Mouse (Mus musculus) erythroid progenitor cell, adult 5-6 weeks (primary cell): ENCODE results near the gene Ppfia4. TPM values are rescaled to one million over a fixed set of nuclear protein-coding genes. Genes with fewer than 3 reads are reported as not detected.

Source experiments
- ATAC-seq: replicated peaks from 2 replicates; pipeline ENCODE4 v1.8.0; 2016; ENCODE audit warnings: moderate number of reproducible peaks, mild to moderate bottlenecking, moderate TSS enrichment, inconsistent platforms; ENCODE audit not compliant: poor library complexity, low FRiP score, severe bottlenecking
- total RNA-seq, 2 experiments: library from RNA; stranded (forward) in 1 of 2; stranded (reverse) in 1 of 2; fragments of 150-400 nt in 1 of 2; fragments of 186-747, 209-891 nt in 1 of 2; gene quantifications; 2 replicates each; pipeline versions ENCODE4 v1.2.3 to v1.2.4; 2015 to 2017; ENCODE audit warnings: low replicate concordance in 2 of 2

Ppfia4 gene
- total RNA-seq, 2 experiments from 2014 or later = 0.42 TPM; not detected in 1

DNA sequence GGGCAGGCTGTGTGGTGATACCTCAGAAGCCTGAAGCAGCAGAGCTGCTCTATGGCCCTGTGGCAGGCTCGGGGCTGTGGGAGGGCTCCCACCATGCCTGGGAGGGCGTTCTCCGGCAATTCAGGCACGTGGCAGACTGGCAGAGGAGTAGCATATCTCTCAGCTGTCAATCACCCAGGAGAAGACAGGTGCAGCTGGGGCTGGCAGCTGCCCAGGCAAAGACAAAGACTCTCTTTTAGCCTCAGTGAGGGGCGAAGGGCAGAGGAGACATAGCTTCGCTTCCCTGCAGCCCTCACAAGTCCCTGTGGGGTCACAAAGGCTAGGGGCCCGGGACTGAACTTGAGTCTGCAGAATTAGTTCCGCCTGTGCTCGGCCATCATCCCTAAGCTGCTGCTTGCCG lies 25.3 kb downstream of the Ppfia4 start:
- no peak for ATAC-seq

DNA sequence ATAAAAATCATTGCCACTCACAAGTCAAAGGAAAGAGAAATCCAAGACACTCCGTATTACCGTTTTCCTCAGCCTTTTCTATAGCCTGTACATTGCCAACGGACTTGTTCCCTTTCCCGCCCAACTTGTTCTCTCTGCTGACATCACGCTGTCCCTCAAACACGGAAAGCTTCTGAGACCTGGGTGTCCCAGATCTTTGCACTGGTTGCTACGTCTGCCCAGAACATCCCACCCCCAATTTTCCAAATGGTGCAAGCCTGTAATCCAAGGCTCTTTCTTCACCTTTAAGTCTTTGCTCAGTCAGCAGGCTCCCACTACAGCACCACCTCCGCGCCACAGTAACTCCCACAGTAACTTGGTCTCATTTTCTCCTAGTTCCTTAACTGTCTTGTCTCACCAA lies 27.8 kb downstream of the Ppfia4 start:
- ATAC-seq = no peak

DNA sequence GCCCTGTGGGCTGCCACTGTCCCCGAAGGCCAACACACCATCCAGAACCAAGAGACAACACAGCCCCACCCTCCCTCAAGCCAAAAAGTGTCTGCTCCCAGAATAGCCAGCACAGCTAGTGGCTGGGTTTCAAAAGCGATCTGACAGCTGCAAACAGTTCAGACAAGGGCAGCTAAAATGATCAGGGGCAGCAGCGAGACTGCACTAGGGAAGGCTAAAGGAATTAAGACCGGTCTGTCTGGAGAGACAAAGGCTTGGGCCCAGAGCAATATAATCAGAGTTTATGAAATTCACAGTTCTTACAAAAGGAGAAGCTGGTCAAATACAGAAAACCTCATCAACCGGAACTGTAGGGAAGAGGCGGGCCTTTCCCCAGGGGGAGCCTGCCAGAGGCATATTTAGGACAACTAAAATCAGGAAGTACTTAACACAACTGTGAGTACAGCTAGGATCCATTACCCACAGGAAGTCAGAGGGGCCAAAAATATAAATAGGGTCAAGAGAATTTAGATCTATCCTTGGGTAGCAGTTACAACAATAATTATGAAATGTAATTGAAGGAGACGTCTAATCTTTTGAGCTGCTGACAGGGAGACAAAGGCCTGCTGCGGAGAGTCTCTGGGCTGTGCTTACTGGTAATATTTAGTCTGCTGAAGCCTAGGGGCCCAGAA lies 30.0 kb downstream of the Ppfia4 start:
- ATAC-seq = no peak

DNA sequence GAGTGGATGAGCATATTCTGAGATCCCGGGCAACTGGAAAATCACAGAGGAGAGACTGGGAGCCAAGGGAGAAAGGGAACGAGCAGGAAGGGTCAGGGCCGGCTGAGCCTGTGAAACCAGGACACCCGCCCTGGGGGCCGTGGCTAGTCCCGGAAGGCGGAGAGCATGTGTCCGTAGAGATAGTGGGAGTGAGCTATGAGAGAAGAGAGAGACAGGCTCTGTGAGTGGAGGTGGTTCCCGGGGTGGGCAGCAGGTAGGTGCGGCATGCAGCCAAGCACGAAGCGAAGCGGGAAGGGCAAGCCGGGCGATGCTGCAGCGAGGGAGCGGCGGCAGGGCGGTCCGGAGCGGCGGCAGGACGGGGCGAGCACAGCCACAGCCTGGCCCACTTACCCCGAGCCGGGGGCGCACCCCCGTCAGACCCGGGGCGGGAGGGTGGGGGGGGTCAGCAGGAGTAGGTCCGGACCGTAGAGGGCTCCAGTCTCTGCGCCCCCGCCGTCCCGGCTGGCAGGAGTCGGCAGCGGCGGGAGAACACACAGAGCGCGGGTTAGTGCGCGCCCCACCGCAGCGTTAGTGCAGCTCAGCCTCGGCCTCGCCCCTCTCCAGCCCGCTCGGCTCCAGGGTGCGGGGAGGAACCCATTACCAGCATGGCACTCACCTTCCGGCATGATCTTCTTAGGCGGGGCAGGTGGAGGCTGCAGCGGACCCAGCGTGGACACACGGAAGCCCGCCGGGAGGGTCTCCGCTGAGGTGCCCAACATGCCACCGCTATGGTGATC lies 33.9 kb downstream of the Ppfia4 start:
- ATAC-seq = no peak

DNA sequence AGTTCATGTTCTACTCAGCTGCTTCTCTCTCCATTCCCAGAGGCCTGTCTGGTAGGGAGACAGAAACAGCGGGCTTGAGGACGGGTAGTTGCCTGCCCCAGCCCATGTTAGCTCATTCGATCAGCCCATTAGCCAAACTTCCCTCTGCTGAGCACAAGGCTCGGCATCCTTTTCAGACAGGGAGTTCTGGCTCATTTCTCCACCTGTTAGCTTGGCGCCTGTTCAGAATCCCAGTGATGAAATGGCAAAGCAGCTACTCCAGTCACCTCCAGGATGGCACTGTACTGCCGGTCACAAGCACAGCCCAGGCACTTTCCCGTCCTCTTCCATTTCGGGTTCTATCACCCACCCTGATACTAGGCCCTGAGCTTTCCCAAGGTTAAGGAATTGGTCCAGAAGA lies 35.5 kb downstream of the Ppfia4 start:
- ATAC-seq = no peak

DNA sequence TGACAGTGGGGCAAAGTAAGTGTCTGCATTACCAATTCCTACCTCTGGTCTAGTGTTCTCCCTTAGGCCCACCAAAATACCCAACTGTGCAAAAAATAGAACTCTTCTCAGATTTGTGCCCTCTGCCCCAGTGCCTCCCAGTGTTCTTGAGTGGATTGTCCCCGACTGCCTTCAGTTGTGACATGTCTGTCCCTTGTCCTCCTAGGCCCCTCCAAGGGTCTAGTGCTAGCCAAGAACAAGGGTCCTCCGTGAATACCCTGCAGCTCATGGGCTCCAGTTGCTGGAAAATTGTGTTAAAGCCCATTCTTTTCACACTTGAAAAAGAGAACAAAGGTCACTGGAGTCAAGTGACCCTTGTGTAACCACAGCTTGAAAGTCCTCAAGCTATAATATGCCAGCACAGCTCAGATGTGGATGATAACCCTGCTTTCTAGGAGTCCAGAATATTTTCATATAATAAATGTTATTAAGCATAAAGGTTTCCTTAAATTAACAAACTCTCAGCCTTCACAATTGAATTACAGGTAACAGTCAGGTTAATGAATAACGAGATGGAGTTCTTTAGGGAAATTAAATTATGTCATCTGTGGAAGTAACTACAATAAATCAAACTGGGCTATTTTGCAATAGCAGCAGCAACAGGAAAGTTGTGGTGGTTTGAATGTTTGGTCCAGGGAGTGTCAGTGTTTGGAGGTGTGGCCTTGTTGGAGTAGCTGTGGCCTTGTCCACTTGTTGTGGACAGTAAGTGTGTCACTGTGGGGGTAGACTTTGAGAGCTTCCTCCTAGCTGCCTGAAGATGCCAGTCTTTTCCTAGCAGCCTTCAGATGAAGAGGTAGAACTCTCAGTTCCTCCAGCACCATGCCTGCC lies 38.8 kb downstream of the Ppfia4 start:
- no peak for ATAC-seq

DNA sequence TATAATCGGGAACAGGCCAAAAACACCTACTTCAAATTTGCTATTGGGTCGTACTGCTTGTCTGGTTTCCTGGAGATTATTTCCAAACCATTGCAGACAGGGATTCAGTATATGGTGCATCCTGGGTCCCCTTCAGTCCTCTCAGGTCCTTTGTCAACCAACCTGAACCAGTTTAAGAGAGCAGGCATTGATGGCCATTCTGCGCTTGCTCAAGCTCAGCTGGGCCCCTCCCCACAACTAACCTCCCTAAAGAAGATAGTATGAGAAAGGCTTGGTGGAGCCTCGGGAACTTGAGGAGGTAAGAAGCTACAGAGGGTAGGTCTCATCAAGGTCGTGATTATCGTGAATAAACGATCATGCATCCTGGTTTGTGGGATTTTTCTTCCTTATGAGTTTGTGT lies 39.5 kb downstream of the Ppfia4 start:
- no peak for ATAC-seq

DNA sequence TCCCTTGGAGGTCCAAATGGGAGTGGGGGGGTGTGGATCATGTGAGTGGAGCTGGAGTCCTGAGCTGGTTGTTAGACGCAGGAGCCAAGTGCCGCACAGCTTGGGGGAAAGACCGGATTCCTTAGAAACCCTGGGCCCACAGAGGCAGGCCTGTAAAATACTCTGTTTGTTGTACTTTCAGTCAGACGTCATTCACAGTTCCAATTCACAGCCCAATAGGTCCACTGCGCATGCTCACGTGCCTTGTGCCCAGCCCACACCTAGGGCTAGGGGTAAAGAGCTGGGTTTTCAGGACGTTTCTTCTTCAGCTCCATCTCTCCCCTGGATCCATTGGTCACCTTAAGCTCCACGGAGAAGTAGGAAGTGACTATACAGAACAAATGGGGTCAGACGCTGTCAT lies 40.1 kb downstream of the Ppfia4 start:
- ATAC-seq = no peak

DNA sequence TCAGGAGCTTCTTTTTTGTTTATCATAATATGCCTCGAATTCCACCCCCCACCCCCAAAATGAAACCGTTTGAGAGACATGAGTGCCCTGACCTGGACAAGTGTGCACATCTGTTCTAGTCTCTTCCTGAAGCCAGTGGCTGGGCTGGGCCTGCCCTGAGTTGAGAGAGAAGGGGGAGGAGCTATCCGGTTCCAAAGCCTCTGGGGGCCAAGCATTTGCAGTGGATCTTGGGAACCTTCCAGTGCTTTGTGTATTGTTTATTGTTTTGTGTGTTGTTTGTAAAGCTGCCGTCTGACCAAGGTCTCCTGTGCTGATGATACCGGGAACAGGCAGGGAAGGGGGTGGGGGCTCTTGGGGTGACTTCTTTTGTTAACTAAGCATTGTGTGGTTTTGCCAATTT lies 40.7 kb downstream of the Ppfia4 start:
- no peak for ATAC-seq

DNA sequence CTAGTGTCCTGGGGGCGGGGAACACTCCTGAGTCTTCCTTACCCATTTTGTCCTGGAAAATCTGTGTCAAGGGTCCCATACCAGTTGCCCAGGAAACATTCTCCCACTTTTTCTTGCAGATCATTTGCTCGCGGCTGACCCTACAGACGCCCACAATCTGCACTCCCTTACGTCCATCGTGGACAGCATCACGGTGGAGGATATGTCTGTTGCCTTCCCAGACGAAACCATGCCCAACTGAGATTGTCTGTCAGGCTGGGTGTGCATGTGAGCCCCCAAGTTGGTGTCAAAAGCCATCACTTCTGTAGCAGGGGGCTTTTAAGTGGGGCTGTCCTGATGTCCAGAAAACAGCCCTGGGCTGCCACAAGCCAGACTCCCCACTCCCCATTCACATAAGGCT lies 41.2 kb downstream of the Ppfia4 start:
- no peak for ATAC-seq

DNA sequence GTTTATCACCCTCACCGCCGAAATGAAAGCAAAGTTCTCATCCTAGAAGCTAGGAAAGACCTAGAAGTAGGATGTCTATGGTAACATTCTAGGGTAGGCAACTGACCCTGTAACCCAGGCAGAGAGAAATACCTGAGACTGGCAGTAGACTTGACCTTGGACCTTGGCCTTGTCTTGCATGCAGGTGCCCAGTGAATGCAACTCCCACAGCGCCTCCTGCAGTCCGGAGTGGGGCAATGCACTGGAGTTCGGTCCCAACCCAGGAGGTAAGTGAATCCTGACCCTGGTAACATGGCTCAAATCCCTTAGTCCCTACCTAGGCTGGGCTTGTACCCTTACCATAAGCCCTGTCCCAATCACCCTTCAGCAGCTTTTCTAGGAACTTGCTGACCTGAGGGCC lies 41.8 kb downstream of the Ppfia4 start:
- 0 out of 2 replicates have a peak, but pooled peaks have one; percentile 26 for ATAC-seq

DNA sequence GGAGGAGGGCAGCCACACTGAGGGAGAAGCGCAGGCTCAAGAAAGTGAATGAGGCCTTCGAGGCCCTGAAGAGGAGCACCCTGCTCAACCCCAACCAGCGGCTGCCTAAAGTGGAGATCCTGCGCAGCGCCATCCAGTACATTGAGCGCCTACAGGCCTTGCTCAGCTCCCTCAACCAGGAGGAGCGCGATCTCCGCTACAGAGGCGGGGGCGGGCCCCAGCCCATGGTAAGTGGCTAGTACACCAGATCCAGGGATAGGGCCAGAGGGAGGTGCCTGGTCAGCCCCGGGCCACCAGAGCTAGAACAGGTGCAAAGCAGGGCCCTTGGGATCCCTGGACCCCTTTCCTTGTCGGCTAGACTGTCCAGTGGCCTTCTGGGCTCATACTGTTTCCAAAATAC lies 42.4 kb downstream of the Ppfia4 start:
- no peak for ATAC-seq

DNA sequence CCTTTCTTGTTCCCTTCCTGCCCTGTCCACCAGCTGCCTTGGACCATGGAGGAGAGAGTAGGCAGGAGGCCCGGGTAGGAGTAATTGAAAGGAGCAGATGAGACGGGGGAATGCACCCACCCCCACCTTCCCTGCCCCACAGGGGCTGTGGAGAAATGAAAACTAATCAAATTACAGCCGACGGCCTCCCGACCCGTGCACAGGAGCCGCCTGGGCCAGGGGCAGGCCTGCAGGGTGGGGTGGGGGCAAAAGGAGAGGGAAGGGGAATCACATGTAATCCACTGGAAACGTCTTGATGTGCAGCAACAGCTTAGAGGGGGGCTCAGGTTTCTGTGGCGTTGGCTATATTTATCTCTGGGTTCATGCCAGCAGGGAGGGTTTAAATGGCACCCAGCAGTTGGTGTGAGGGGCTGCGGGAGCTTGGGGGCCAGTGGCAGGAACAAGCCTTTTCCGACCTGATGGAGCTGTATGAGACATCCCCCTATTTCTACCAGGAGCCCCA lies 43.1 kb downstream of the Ppfia4 start, which contains the start of gene Myog:
TSS of gene Myog (plus strand) at position 392 of the 502 bp plus-strand sequence.
- no peak for ATAC-seq

DNA sequence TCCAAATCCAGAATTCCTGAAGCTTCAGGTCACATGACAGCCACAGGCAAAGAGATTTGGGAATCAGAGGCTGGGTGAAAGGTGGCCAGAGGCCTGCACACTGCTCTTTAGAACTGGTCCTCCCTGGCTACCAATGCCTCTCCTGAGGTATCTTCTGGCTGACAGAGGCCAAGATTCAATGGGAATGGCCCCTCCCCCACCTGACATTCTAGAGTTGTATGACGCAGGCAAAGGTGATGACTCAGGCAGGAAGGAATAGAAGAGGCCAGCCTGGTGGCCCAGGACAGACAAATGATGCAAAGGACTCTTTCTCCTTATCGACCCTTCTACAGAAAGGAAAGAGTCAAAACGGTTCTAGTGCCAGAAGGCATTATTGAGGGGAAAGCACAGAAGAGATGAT lies 44.5 kb downstream of the Ppfia4 start:
- no peak for ATAC-seq

DNA sequence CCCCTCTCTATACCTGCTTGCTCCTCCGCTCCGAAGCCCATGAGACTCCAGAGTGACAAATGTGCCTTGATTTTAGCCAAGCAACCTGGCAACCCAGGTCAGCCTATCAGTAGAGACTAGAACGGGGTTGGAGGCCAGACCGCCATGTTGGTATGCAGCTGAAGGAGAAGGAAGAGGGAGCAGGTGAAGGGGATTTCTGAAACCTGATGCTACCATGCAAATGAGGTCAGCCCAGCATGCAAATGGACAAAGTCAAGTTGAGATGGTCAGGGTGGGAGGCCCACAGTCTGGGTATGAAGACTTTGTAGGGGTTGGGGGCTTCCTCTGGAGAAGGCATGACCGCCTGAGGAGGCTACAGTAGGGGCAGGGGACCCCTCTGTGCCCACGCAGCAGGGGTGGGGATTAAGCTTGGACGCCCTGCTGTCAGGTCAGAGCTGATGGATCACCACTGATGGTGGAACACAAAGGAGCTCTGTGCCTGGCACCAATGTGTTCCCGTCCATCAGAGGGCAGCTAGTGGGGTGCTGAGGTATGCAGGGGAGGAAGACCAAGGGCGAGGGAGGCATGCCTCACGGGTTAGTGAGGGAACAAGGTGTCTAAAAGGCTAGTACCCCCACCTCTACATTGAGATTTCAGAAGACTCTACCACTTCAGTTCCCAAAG lies 47.1 kb downstream of the Ppfia4 start:
- ATAC-seq = no peak

DNA sequence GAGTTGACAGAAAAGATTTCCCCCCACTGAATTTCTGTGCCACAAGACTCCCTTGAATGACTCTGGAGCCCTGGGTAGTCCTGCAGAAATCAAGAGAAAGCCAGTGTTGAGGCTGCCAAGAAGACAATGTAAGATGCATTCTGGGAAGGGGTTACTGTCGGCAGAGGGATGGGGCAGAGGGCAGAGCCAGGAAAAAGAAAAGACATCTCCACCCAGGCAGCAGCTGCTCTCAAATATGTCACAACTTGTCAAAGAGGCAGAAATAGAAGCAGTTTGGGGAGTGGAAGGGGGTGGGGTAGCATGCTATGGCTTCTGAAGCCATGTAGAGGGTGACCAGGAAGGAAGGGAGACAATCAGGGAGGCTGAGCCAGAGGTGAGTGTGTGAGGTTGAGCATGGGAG lies 49.6 kb downstream of the Ppfia4 start:
- no peak for ATAC-seq

DNA sequence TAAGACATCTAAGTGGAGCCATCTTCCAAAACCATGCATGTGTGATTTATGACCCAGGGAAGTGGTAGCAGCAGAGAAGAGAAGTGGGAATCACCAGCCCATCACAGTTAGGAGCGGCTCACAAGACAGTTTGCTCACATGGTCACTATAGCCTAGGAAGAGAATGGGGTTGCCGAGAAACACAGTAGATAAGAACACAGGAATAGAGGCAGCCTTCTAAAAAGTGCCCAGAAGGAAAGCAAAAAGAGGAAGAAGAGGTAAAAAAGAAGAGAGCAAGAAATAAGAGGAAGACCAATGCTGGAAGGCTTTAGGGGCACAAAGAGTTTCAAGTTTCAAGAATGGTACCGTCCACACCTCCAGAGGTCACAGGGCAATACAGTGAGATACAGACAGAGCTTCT lies 50.4 kb downstream of the Ppfia4 start:
- no peak for ATAC-seq

DNA sequence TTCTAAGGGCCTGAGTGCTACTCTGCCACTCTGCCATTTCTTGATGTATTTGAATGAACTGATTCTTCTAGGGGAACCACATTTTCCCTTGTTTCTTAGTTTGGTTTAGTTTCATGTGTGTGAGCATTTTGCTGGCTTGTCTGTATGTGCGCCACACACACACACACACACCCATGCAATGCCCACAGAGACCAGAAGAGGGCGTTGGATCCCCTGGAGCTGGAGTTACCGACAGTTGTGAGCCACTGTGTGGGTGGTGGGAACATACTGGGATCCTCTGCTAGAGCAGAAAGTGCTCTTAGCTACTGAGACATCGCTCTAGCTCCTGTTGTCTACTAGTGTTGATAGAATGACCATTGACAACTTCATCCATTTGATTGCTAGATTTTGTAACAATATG lies 51.2 kb downstream of the Ppfia4 start:
- no peak for ATAC-seq

DNA sequence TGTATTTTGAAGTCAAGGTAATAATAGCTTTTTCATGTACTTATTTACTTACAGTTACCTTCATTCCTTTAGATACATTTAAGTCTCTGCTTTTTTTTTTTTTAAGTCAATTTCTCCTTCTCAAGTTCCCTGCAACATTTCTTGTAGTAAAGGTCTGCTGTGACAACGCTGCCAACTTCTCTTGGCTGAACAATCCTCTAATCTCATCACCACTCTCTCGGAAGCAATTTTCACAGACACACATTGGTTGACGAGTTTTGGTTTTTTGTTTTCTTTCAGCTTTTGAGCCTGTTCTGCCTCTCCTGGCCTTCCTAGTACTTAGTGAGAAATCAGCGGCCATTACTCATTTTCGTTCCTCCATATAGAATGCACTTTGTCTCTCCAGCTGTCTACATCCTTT lies 52.6 kb downstream of the Ppfia4 start:
- no peak for ATAC-seq

DNA sequence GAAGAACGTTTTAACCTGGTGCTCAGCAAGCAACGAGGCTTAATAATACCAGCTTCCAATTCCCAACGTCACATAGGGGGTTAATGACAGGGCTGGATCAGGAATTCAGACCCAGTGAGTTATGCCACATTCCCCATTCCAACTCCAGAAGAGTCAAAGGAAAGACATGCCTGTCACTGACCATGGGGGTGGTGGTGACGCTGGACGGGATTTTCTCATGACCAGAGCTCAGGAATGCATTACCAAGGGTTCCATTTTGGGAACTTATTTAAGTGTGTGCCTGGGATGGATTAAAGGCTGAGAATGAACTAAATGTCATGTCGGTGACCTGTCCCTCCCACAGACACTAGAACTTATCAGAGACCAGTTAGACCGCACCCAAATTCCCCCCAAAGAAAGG lies 55.9 kb downstream of the Ppfia4 start:
- no peak for ATAC-seq
